Mouse (Mus musculus) lung, postnatal 0 days (tissue): ENCODE measurements around the gene Flii. TPM values are rescaled to one million over a fixed set of nuclear protein-coding genes. Genes with fewer than 3 reads are reported as not detected.

Experiments
- ATAC-seq: fragments of 200-750 bp; cut with Nextera tagmentation; 2 replicates; pipeline ENCODE4 v1.8.0; 2017; ENCODE audit warnings: moderate library complexity
- DNase-seq: peaks from one replicate; pipeline ENCODE4 v3.0.0-alpha.2; 2016; ENCODE audit warnings: low spot score
- H3K27ac ChIP-seq: fragments of 300-500 bp; sonication (generic); 2 replicates; pipeline ENCODE4 v1.5.1; 2014; ENCODE audit warnings: antibody characterized with exemption, mild to moderate bottlenecking, low read length, mixed read lengths
- H3K27me3 ChIP-seq: fragments of 300-500 bp; sonication (generic); replicated peaks from 2 replicates; pipeline ENCODE4 v1.6.1; 2014; ENCODE audit warnings: low read length, mixed read lengths; ENCODE audit not compliant: insufficient read depth
- H3K36me3 ChIP-seq: fragments of 300-500 bp; sonication (generic); 2 replicates; pipeline ENCODE4 v1.6.1; 2014; ENCODE audit warnings: low read length, mixed read lengths; ENCODE audit not compliant: insufficient read depth
- H3K4me1 ChIP-seq: fragments of 300-500 bp; sonication (generic); 2 replicates; pipeline ENCODE4 v1.6.1; 2014; ENCODE audit warnings: antibody characterized with exemption, low read depth, low read length, mixed read lengths; ENCODE audit not compliant: insufficient read depth
- H3K4me2 ChIP-seq: fragments of 300-500 bp; sonication (generic); replicated peaks from 2 replicates; pipeline ENCODE4 v1.6.1; 2014; ENCODE audit warnings: low read depth, mild to moderate bottlenecking, low read length, moderate library complexity, mixed read lengths
- H3K4me3 ChIP-seq: fragments of 300-500 bp; sonication (generic); 2 replicates; pipeline ENCODE4 v1.5.1; 2014; ENCODE audit warnings: low read depth, low read length
- H3K9ac ChIP-seq: fragments of 300-500 bp; sonication (generic); replicated peaks from 2 replicates; pipeline ENCODE4 v1.6.1; 2014; ENCODE audit warnings: low read depth, mild to moderate bottlenecking
- H3K9me3 ChIP-seq: fragments of 300-500 bp; sonication (generic); 2 replicates; pipeline ENCODE4 v1.6.1; 2016; ENCODE audit warnings: low read length, mixed read lengths
- CTCF ChIP-seq: IDR thresholded peaks from 2 replicates; pipeline ENCODE4 v1.5.1; 2016; ENCODE audit warnings: antibody characterized with exemption, mild to moderate bottlenecking
- EP300 ChIP-seq: IDR thresholded peaks from 2 replicates; pipeline ENCODE4 v1.6.1; 2016; ENCODE audit warnings: antibody characterized with exemption, mild to moderate bottlenecking, control low read depth
- WGBS: fragments of 180-500 bp; shearing (Covaris S2); extraction: QIAGEN DNeasy Blood & Tissue Kit; methylation state at CpG from one replicate; pipeline ENCODE4 v1.1.7; 2014; 5-methylcytosine and 5-hydroxymethylcytosine counted together
- polyA plus RNA-seq: library from polyadenylated mRNA; unstranded; fragments of >200 nt; fragmentation: Nextera tagmentation; extraction: Ambion mirVana; gene quantifications from 2 replicates; pipeline ENCODE4 v1.2.1, GENCODE M21; 2015

The Flii gene
- polyA plus RNA-seq, 1 experiment from 2014 or later, result 72.4 TPM

- Histone ChIP-seq H3K9me3 (no peaks in the 10 kb centered on the region), H3K36me3 (no peaks in the 10 kb centered on the region), H3K27ac (no peak overlapping the region), H3K27me3 (no peaks in the 10 kb centered on the region), H3K9ac (no peak overlapping the region), H3K4me3 (no peak overlapping the region), H3K4me2 (no peak overlapping the region), H3K4me1 (peaks cover 9% of the 10 kb centered on the region; the same call in 1 of the 2 replicates)
- TF ChIP-seq EP300 (no peak), CTCF (no peak)
- DNase-seq (no peak), ATAC-seq (no peak)
- WGBS, result 85% methylated on average over 3 of the region's 3 CpGs
These were observed 43.7 kb upstream of the Flii start for GRCm38 (mm10) chr11:60770776-60771175.

DNA sequence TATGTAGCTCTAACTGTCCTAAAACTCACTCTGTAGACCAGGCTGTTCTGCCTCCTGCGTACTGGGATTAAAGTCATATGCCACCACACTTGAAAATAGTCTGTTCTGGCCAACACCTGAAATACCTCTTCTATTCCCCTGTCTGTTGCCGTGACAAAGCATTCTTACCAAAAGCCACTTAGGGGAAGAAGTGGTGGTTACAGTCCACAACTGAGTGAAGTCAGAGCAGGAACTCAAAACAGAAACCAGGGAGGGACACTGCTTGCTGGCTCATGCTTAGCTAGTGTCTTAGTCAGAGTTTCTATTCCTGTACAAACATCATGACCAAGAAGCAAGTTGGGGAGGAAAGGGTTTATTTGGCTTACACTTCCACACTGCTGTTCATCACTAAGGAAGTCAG lies 42.3 kb upstream of the Flii start:
- TF ChIP-seq CTCF (no peak), EP300 (peak; percentile 56)
- Histone ChIP-seq H3K27me3 (no peaks in the 10 kb centered on the region), H3K4me2 (no peak overlapping the region), H3K36me3 (no peaks in the 10 kb centered on the region), H3K4me1 (no peaks in the 10 kb centered on the region), H3K4me3 (no peak overlapping the region), H3K27ac (0 out of 2 replicates have a peak overlapping the region, but pooled peaks have one; percentile 3), H3K9me3 (no peaks in the 10 kb centered on the region), H3K9ac (no peak overlapping the region)
- WGBS, result 47% methylated on average over 2 of the region's 2 CpGs
- DNase-seq (peak; percentile 81), ATAC-seq (peak; percentile 91)

- WGBS, result 77% methylated on average over 4 of the region's 4 CpGs
- ATAC-seq (no peak), DNase-seq (no peak)
- Histone ChIP-seq H3K9ac (no peak overlapping the region), H3K4me2 (no peak overlapping the region), H3K9me3 (no peaks in the 10 kb centered on the region), H3K36me3 (no peaks in the 10 kb centered on the region), H3K4me3 (no peak overlapping the region), H3K27ac (no peak overlapping the region), H3K4me1 (no peaks in the 10 kb centered on the region), H3K27me3 (no peaks in the 10 kb centered on the region)
- peak; percentile 32 for TF ChIP-seq CTCF
- no peak for TF ChIP-seq EP300
These were observed 39.9 kb upstream of the Flii start for GRCm38 (mm10) chr11:60766969-60767368.

- Histone ChIP-seq H3K9ac (no peak overlapping the region), H3K9me3 (no peaks in the 10 kb centered on the region), H3K4me3 (no peak overlapping the region), H3K36me3 (peaks cover 17% of the 10 kb centered on the region; the same call in 1 of the 2 replicates), H3K27ac (no peak overlapping the region), H3K27me3 (no peaks in the 10 kb centered on the region), H3K4me2 (no peak overlapping the region), H3K4me1 (no peaks in the 10 kb centered on the region)
- 88% methylated on average over 3 of the region's 3 CpGs for WGBS
- TF ChIP-seq CTCF, result no peak
- TF ChIP-seq EP300, result no peak
- no peak for DNase-seq
- ATAC-seq, result no peak
These were observed 34.6 kb upstream of the Flii start for GRCm38 (mm10) chr11:60761681-60762080.

DNA sequence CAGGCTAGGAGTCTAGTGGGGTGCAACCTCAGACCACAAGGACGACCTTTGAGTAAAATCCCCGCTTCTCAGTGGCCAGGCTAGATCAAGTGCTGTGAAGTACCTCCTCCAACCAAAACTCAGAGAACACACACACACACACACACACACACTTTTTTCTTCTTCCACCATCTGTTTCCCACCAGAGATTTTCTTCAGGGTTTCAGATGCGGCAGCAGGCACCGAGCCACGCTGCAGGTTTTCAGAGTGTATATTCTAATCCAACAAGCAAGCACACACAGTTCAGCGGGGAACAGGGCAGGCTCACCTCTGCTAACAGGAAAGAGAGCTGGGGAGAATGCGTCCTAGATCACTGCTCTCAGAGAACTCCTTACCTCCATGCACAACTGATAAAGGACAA lies 28.5 kb upstream of the Flii start:
- 84% methylated on average over 7 of the region's 7 CpGs for WGBS
- ATAC-seq (no peak), DNase-seq (no peak)
- Histone ChIP-seq H3K4me1 (no peaks in the 10 kb centered on the region), H3K9me3 (no peaks in the 10 kb centered on the region), H3K9ac (no peak overlapping the region), H3K27ac (no peak overlapping the region), H3K27me3 (no peaks in the 10 kb centered on the region), H3K36me3 (peaks cover 43% of the 10 kb centered on the region), H3K4me2 (no peak overlapping the region), H3K4me3 (no peak overlapping the region)
- TF ChIP-seq CTCF (no peak), EP300 (no peak)

- DNase-seq, result no peak
- Histone ChIP-seq H3K4me1 (no peaks in the 10 kb centered on the region), H3K9me3 (no peaks in the 10 kb centered on the region), H3K36me3 (peaks cover 23% of the 10 kb centered on the region; the same call in 1 of the 2 replicates), H3K4me2 (no peak overlapping the region), H3K9ac (no peak overlapping the region), H3K27ac (no peak overlapping the region), H3K4me3 (no peak overlapping the region), H3K27me3 (no peaks in the 10 kb centered on the region)
- no peak for ATAC-seq
- TF ChIP-seq CTCF (no peak), EP300 (no peak)
- 82% methylated on average over 3 of the region's 3 CpGs for WGBS
These were observed 13.3 kb upstream of the Flii start for GRCm38 (mm10) chr11:60740321-60740720.

GRCm38 (mm10) chr11:60737450-60737849 lies 10.4 kb upstream of the Flii start:
- Histone ChIP-seq H3K9me3 (no peaks in the 10 kb centered on the region), H3K4me2 (no peak overlapping the region), H3K27ac (no peak overlapping the region), H3K4me1 (no peaks in the 10 kb centered on the region), H3K9ac (no peak overlapping the region), H3K36me3 (peaks cover 11% of the 10 kb centered on the region; the same call in 1 of the 2 replicates), H3K27me3 (no peaks in the 10 kb centered on the region), H3K4me3 (no peak overlapping the region)
- no peak for TF ChIP-seq CTCF
- no peak for TF ChIP-seq EP300
- DNase-seq (no peak), ATAC-seq (no peak)
